Mouse (Mus musculus) E14TG2a.4 (cell line): ENCODE results near the gene Tmem62.

Source experiments
- CTCF ChIP-seq: conservative IDR thresholded peaks from 2 replicates; pipeline ENCODE4 v1.5.1; 2014; ENCODE audit warnings: low read length
- NANOG ChIP-seq: IDR thresholded peaks from 2 replicates; pipeline ENCODE4 v1.6.1; 2014; ENCODE audit warnings: borderline replicate concordance, low read length, mixed read lengths

DNA sequence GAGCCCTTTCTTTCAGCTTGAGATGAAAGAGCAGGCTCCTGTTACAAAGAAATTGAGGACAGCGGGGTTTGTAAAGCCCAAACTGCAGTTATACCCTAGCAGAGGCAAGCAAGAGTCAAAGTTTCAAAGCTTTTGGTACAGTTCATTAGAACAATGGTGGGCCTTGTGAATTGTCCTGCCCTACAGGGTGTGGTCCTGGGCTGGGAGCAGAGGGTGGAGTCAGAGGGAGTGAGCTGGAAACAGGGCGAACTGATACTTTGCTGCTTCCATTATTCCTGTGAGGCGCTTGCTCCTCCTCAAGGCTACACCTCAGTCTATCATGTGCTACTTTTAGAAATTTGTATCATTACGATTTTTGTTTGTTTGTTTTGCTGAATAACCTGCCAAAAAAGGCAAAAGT lies 14.4 kb downstream of the Tmem62 start:
- TF ChIP-seq CTCF (no peak), NANOG (no peak)
